Mouse (Mus musculus): ENCODE results near the gene Csmd2.

- no peak for TF ChIP-seq CTCF (IDR thresholded peaks at IDR 0.05; ENCODE audit: borderline replicate concordance, insufficient read depth, low read depth, low read length)
- TF ChIP-seq POLR2A (IDR thresholded peaks at IDR 0.05; ENCODE audit: borderline replicate concordance, insufficient read depth, low read length): no peak
Measured at GRCm38 (mm10) chr4:128085096-128085495, 97.4 kb downstream of the Csmd2 start.
